Mouse (Mus musculus) spleen, embryonic (tissue): ENCODE measurements around the gene Akap14.
"Not testable (repeated sequence)": the region's sequence is repeated elsewhere in the genome, so short reads cannot be mapped to it uniquely, and the experiment has no call there.

Source experiments
- CTCF ChIA-PET: fragments of 350-600 bp; sonication (Branson Sonifier 250); formaldehyde crosslinking; loops from one replicate; lab custom pipeline; 2022; lab: Charles Lee

The Akap14 gene

GRCm38 (mm10) chrX:37168742-37169141 lies at the start of gene Akap14:
Akap14 (minus strand) TSS chrX:37168842.
- CTCF ChIA-PET = no interaction called here

- CTCF ChIA-PET = no interaction called here
Measured at GRCm38 (mm10) chrX:37210941-37211340, 42.3 kb upstream of the Akap14 start, which contains the start of gene Gm9. Gm9 (minus strand) TSS chrX:37211041.

- CTCF ChIA-PET = no interaction called here
Measured at GRCm38 (mm10) chrX:37198676-37199075, 30.0 kb upstream of the Akap14 start.

GRCm38 (mm10) chrX:37191744-37192379 lies 23.2 kb upstream of the Akap14 start:
- CTCF ChIA-PET = no interaction called here

GRCm38 (mm10) chrX:37191105-37191743 lies 22.6 kb upstream of the Akap14 start, which contains the start of the genes Ndufa1 and Rnf113a1:
Ndufa1 (minus strand) TSS chrX:37191163.
Rnf113a1 (plus strand) TSS chrX:37191245.
- CTCF ChIA-PET = interaction anchor here (0.6 kb wide), 1 partner anchor 286 kb away, joined by 3 read pairs; no protein-coding TSS in a partner anchor

- CTCF ChIA-PET = interaction anchor here (0.6 kb wide), 1 partner anchor 286 kb away, joined by 3 read pairs; no protein-coding TSS in a partner anchor
Measured at GRCm38 (mm10) chrX:37190755-37191104, 22.1 kb upstream of the Akap14 start.

GRCm38 (mm10) chrX:37184401-37184800 lies 15.8 kb upstream of the Akap14 start:
- CTCF ChIA-PET = not testable (repeated sequence)

GRCm38 (mm10) chrX:37167085-37167484 lies 1.6 kb downstream of the Akap14 start:
- CTCF ChIA-PET = no interaction called here

- CTCF ChIA-PET = no interaction called here
Measured at GRCm38 (mm10) chrX:37163115-37163514, 5.5 kb downstream of the Akap14 start.

- CTCF ChIA-PET = no interaction called here
Measured at GRCm38 (mm10) chrX:37161169-37161568, 7.5 kb downstream of the Akap14 start.

- CTCF ChIA-PET = no interaction called here
Measured at GRCm38 (mm10) chrX:37157839-37158238, 10.8 kb downstream of the Akap14 start.

- CTCF ChIA-PET = interaction anchor here (0.6 kb wide), 1 partner anchor 12 kb away, joined by 5 read pairs; no protein-coding TSS in a partner anchor
Measured at GRCm38 (mm10) chrX:37144954-37145353, 23.7 kb downstream of the Akap14 start.

GRCm38 (mm10) chrX:37144498-37144897 lies 24.1 kb downstream of the Akap14 start:
- CTCF ChIA-PET = interaction anchor here (0.6 kb wide), 1 partner anchor 12 kb away, joined by 5 read pairs; no protein-coding TSS in a partner anchor

- CTCF ChIA-PET = no interaction called here
Measured at GRCm38 (mm10) chrX:37141732-37142131, 26.9 kb downstream of the Akap14 start.

GRCm38 (mm10) chrX:37126671-37127358 lies 41.8 kb downstream of the Akap14 start, which contains the start of gene Nkap:
Nkap (plus strand) TSS chrX:37126795.
- CTCF ChIA-PET = no interaction called here

GRCm38 (mm10) chrX:37125511-37125910 lies 43.1 kb downstream of the Akap14 start:
- CTCF ChIA-PET = no interaction called here

GRCm38 (mm10) chrX:37120212-37120611 lies 48.4 kb downstream of the Akap14 start:
- CTCF ChIA-PET = interaction anchor here (0.7 kb wide), 1 partner anchor 29 kb away, joined by 3 read pairs; no protein-coding TSS in a partner anchor

- CTCF ChIA-PET = interaction anchor here (0.5 kb wide), 1 partner anchor 21 kb away, joined by 9 read pairs; no protein-coding TSS in a partner anchor
Measured at GRCm38 (mm10) chrX:37119585-37119984, 49.1 kb downstream of the Akap14 start.

GRCm38 (mm10) chrX:37117085-37117484 lies 51.6 kb downstream of the Akap14 start:
- CTCF ChIA-PET = no interaction called here

GRCm38 (mm10) chrX:37110881-37111193 lies 57.8 kb downstream of the Akap14 start:
- CTCF ChIA-PET = no interaction called here

- CTCF ChIA-PET = interaction anchor here (1.0 kb wide), 1 partner anchor 15 kb away, joined by 5 read pairs; no protein-coding TSS in a partner anchor
Measured at GRCm38 (mm10) chrX:37110193-37110880, 58.3 kb downstream of the Akap14 start, which contains the start of gene Upf3b. Upf3b (minus strand) TSS chrX:37110322.
